Mouse (Mus musculus) embryonic facial prominence, embryonic 11.5 days (tissue): ENCODE measurements at regions not wholly inside any gene's neighbourhood (a gene's known extent, or its start where the extent isn't known, plus 50 kb on each side); places are given as distances from the start of the nearest gene placed in this dataset.

ENCODE experiments used
- ATAC-seq: fragments of 200-750 bp; cut with Nextera tagmentation; replicated peaks from 2 replicates; pipeline ENCODE4 v1.8.0; 2017; ENCODE audit warnings: low read depth; ENCODE audit not compliant: insufficient number of reproducible peaks, low FRiP score, low TSS enrichment
- DNase-seq: peaks from one replicate; pipeline ENCODE4 v3.0.0-alpha.2; 2015; ENCODE audit warnings: low spot score
- H3K27ac ChIP-seq: fragments of 300-500 bp; sonication (generic); replicated peaks from 2 replicates; pipeline ENCODE4 v1.5.1; 2014; ENCODE audit warnings: mild to moderate bottlenecking, low read depth, low read length, control low read depth
- H3K27me3 ChIP-seq: fragments of 300-500 bp; sonication (generic); 2 replicates; pipeline ENCODE4 v1.6.1; 2014; ENCODE audit warnings: mild to moderate bottlenecking, low read length, moderate library complexity, mixed read lengths; ENCODE audit not compliant: control insufficient read depth, insufficient read depth
- H3K36me3 ChIP-seq: fragments of 300-500 bp; sonication (generic); replicated peaks from 2 replicates; pipeline ENCODE4 v1.6.1; 2014; ENCODE audit warnings: low read depth, mild to moderate bottlenecking, low read length, moderate library complexity, mixed read lengths; ENCODE audit not compliant: control insufficient read depth, insufficient read depth
- H3K4me1 ChIP-seq: fragments of 300-500 bp; sonication (generic); 2 replicates; pipeline ENCODE4 v1.6.1; 2014; ENCODE audit warnings: low read length, mixed read lengths; ENCODE audit not compliant: control insufficient read depth, insufficient read depth
- H3K4me2 ChIP-seq: fragments of 300-500 bp; sonication (generic); 2 replicates; pipeline ENCODE4 v1.6.1; 2014; ENCODE audit warnings: low read depth, mild to moderate bottlenecking, control low read depth, low read length, moderate library complexity
- H3K4me3 ChIP-seq: fragments of 300-500 bp; sonication (generic); 2 replicates; pipeline ENCODE4 v1.5.1; 2014; ENCODE audit warnings: low read depth, low read length, control low read depth
- H3K9ac ChIP-seq: fragments of 300-500 bp; sonication (generic); replicated peaks from 2 replicates; pipeline ENCODE4 v1.6.1; 2014; ENCODE audit warnings: mild to moderate bottlenecking, control low read depth, low read length
- H3K9me3 ChIP-seq: fragments of 300-500 bp; sonication (generic); replicated peaks from 2 replicates; pipeline ENCODE4 v1.6.1; 2016; ENCODE audit warnings: mild to moderate bottlenecking, low read length, inconsistent platforms, mixed read lengths; ENCODE audit not compliant: control insufficient read depth
- WGBS: fragments of 180-500 bp; shearing (Covaris S2); extraction: QIAGEN DNeasy Blood & Tissue Kit; methylation state at CpG from one replicate; pipeline ENCODE4 v1.1.7; 2014; 5-methylcytosine and 5-hydroxymethylcytosine counted together

DNA sequence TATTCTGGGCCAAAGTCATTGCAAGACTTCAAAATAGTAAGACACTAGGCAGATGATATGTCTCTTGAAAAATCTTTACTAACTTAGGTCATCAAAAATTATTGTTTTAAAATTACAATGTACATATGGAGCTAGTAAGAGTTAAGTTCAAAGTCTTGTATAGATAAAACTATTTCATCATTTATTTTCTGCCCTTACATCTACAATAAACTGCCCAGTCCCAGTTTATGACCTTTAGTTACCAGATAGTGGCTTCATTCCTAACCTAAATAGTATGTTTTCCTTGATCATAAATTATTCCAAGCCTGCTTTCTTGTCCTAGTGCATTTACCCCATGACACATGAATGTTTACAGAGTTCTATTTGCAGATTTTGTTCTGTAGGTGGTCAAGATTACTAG, 72.9 kb downstream of the Manea start:
- ATAC-seq (no peak), DNase-seq (no peak)
- Histone ChIP-seq H3K4me1 (no peaks in the 10 kb centered on the region), H3K36me3 (no peaks in the 10 kb centered on the region), H3K9ac (no peak overlapping the region), H3K9me3 (no peaks in the 10 kb centered on the region), H3K27me3 (no peaks in the 10 kb centered on the region), H3K27ac (no peak overlapping the region), H3K4me3 (no peak overlapping the region), H3K4me2 (no peak overlapping the region)

DNA sequence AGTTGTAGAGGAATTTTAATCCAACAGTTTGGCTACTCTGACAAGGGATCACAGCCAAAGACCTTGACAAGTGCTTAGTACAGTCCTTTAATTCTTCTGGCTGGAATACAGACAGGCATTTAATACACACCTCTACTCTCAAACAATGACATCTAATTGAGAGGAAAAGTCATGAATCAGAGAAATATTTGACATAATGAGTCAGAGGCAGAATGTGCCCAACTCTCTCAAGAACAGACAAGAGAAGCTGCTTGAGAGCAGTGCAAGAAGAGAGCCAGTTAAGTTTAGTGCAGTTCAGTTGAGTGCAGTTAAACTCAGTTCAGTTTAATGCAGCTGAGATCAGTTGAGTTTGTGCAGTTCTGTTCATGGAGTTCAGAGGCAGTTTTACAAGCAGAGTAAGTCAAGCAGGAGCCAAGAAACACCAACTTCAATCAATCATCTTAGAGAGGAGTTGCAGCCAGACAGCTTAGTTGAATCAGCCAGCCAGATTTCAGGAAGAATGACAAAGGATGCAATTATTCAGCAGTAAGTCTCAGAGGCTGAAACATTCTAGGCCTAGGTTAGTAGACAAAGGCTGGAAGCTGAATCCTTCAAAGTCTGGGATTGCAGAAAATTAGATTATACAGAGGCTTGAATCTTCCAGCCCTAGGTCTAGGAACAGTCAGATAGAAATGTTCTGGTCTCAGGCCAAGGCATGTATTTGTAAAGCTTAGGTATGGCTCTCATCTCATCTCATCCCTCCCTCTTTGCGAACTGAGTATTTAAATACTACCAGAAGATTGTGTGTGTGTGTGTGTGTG, 87.3 kb downstream of the Manea start:
- H3K27ac ChIP-seq: no peak overlapping the region
- H3K4me1 ChIP-seq: no peaks in the 10 kb centered on the region
- H3K36me3 ChIP-seq: no peaks in the 10 kb centered on the region
- H3K27me3 ChIP-seq: no peaks in the 10 kb centered on the region
- DNase-seq (no peak), ATAC-seq (no peak)
- H3K9ac ChIP-seq: no peak overlapping the region
- no peaks in the 10 kb centered on the region for H3K9me3 ChIP-seq
- no peak overlapping the region for H3K4me3 ChIP-seq
- WGBS: 60% methylated on average over 1 of the region's 1 CpGs
- no peak overlapping the region for H3K4me2 ChIP-seq

DNA sequence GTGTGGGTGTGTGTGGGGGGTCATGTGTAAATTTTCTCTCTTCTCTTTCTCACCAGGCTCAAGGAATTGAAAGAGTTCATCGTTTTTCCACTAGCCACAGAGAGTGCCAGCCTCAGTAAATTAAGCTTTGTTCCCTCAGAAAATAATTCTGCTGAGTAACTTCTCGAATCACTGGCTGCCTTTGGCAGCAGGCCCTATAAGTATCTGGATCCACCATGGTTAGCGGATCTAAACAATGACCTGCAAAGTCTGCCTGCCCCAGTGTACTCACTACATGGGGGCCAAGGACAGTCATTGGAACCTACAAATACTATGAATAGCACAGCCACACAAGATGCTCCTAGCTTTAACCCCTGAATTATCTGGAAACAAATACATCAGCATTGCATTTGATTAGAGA, 90.8 kb downstream of the Manea start:
- WGBS: 77% methylated on average over 3 of the region's 3 CpGs

DNA sequence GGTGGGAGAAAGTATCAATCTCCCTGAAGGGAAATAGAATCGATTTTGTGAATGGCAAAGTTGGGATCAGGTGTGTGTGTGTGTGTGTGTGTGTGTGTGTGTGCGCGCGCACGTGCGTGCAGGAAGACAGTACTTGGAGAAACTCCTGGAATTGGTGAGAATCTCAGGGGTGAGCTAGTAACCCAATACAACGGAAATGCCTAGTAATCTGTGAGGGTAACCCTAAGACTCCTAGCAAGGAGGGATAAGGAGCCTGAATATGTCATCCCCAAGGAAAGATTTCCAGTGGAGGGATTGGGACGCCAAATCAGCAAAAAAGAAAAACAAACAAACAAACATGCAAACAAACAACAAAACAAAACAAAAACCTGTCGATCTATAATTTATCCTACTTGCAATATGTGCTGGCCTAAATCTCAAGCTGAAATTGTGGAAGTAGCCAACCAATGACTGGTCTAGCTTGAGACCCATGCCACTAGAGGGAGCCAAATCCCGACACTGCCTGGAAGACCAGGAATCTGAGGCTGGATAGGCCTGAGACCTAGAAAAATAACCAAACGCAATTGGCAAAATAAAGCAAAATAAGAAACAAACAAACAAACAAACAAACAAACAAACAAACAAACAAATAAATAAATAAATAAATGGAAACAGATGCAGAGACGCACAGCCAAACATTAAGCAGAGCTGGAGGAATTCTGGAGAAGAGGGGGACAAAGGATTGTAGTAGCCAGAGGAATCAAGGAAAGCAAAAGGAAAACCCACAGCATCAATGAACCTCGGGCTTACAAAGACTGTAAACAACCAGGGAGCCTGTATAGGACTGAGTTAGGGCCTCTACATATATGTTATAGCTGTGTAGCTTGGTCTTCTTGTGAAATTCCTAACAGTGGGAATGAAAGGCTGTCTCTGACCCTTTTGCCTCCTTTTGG, 98.5 kb downstream of the Manea start:
- Histone ChIP-seq H3K36me3 (no peaks in the 10 kb centered on the region), H3K27ac (no peak overlapping the region), H3K27me3 (no peaks in the 10 kb centered on the region), H3K4me1 (no peaks in the 10 kb centered on the region), H3K9me3 (no peaks in the 10 kb centered on the region), H3K4me3 (no peak overlapping the region), H3K9ac (no peak overlapping the region), H3K4me2 (no peak overlapping the region)
- ATAC-seq: no peak
- 63% methylated on average over 13 of the region's 13 CpGs for WGBS
- DNase-seq: peak; percentile 84

More for the DNA sequence above, 90.8 kb downstream of the Manea start:
- no peaks in the 10 kb centered on the region for H3K9me3 ChIP-seq
- H3K27me3 ChIP-seq: no peaks in the 10 kb centered on the region
- no peak overlapping the region for H3K4me2 ChIP-seq
- DNase-seq: no peak
- H3K27ac ChIP-seq: no peak overlapping the region
- H3K4me1 ChIP-seq: no peaks in the 10 kb centered on the region
- H3K4me3 ChIP-seq: no peak overlapping the region
- ATAC-seq: no peak
- no peaks in the 10 kb centered on the region for H3K36me3 ChIP-seq
- no peak overlapping the region for H3K9ac ChIP-seq

DNA sequence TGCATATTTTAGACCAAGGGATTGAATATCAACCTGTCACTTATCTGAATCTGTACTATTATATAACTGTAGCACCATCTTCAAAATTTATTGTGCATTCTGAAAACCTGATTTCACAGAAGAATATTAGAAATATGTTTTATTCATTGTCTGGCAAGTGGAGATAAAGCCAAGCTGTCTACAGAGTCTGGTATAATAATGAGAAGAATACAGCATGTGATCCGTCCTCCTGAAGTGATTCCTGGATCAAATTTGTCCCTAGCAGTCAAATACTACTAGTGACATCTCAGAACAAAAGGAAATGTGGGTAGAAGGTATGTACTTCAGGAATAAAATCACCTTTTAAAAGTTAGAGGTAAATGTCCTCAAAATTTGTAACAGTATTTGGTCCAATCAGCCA, 123.4 kb downstream of the Manea start:
- Histone ChIP-seq H3K27ac (no peak overlapping the region), H3K4me2 (no peak overlapping the region), H3K9ac (no peak overlapping the region), H3K36me3 (no peaks in the 10 kb centered on the region), H3K4me1 (no peaks in the 10 kb centered on the region), H3K9me3 (no peaks in the 10 kb centered on the region), H3K4me3 (no peak overlapping the region), H3K27me3 (no peaks in the 10 kb centered on the region)
- DNase-seq: no peak
- WGBS: 88% methylated on average over 1 of the region's 1 CpGs
- ATAC-seq: no peak
